In genomic region chr3:154597561-154597960, GRCm38 (mm10) we compare ENCODE assay signal across 7 mouse cellular contexts. TPM values are rescaled to one million over a fixed set of nuclear protein-coding genes. Genes with fewer than 3 reads are reported as not detected.
DNase-seq lines count a peak whose midpoint lies in the region; ATAC-seq and TF ChIP-seq lines count a peak whose summit lies in the region.

No protein-coding gene starts in this region.

- H3K9ac ChIP-seq in embryonic facial prominence, embryonic 14.5 days (ENCODE audit: low read depth, low read length) = peak overlapping the region; percentile 89
- peak overlapping the region; percentile 78 for H3K9ac ChIP-seq in kidney, embryonic 15.5 days
- H3K9ac ChIP-seq in midbrain, embryonic 15.5 days = peak overlapping the region; percentile 62

- no peak for DNase-seq in testis, postnatal 14 days (ENCODE audit: low spot score)
- DNase-seq in embryonic facial prominence, embryonic 14.5 days (ENCODE audit: low spot score) = no peak
- DNase-seq in layer of hippocampus, postnatal 25 days (ENCODE audit: extremely low spot score in 1 of 2, low spot score in 1 of 2) = no peak
- no peak for DNase-seq in lung, postnatal 4 days

- TF ChIP-seq CTCF in testis, adult 2 months (IDR thresholded peaks at IDR 0.05; ENCODE audit: control insufficient read depth, insufficient read depth, insufficient replicate concordance, low read depth, low read length) = no peak

- H3K4me1 ChIP-seq in testis, adult 2 months (ENCODE audit: control insufficient read depth, insufficient read depth, low read length) = peaks cover 7% of the 10 kb centered on the region; the same call in 1 of the 2 replicates
- H3K4me1 ChIP-seq in embryonic facial prominence, embryonic 14.5 days (ENCODE audit: control insufficient read depth, insufficient read depth, low read length) = peaks cover 7% of the 10 kb centered on the region
- H3K4me1 ChIP-seq in kidney, embryonic 15.5 days = peaks cover 11% of the 10 kb centered on the region; the same call in 1 of the 2 replicates
- peaks cover 10% of the 10 kb centered on the region for H3K4me1 ChIP-seq in midbrain, embryonic 15.5 days

- no peak for ATAC-seq in embryonic facial prominence, embryonic 14.5 days (ENCODE audit: low read depth)
- peak; percentile 43 for ATAC-seq in kidney, embryonic 15.5 days (replicated peaks; ENCODE audit: low FRiP score)
- ATAC-seq in midbrain, embryonic 15.5 days (replicated peaks) = no peak; the same call in 1 of the 2 replicates

- no peaks in the 10 kb centered on the region for H3K27me3 ChIP-seq in testis, adult 2 months (ENCODE audit: control insufficient read depth, insufficient read depth, low read length)
- H3K27me3 ChIP-seq in embryonic facial prominence, embryonic 14.5 days (replicated peaks; ENCODE audit: control insufficient read depth, insufficient read depth, low read length) = no peaks in the 10 kb centered on the region
- H3K27me3 ChIP-seq in kidney, embryonic 15.5 days = no peaks in the 10 kb centered on the region
- no peaks in the 10 kb centered on the region for H3K27me3 ChIP-seq in midbrain, embryonic 15.5 days (replicated peaks)

- H3K9me3 ChIP-seq in embryonic facial prominence, embryonic 14.5 days (ENCODE audit: control insufficient read depth, low read length) = no peaks in the 10 kb centered on the region
- no peaks in the 10 kb centered on the region for H3K9me3 ChIP-seq in kidney, embryonic 15.5 days (replicated peaks)
- no peaks in the 10 kb centered on the region for H3K9me3 ChIP-seq in midbrain, embryonic 15.5 days

- H3K27ac ChIP-seq in testis, adult 2 months (ENCODE audit: control insufficient read depth, insufficient read depth, low read depth, low read length) = peak overlapping the region; percentile 97
- H3K27ac ChIP-seq in embryonic facial prominence, embryonic 14.5 days (replicated peaks; ENCODE audit: low read depth, low read length) = peak overlapping the region; percentile 96
- peak overlapping the region; percentile 98 for H3K27ac ChIP-seq in kidney, embryonic 15.5 days
- peak overlapping the region; percentile 94 for H3K27ac ChIP-seq in midbrain, embryonic 15.5 days

- TF ChIP-seq POLR2A in testis, adult 2 months (IDR thresholded peaks at IDR 0.05; ENCODE audit: control insufficient read depth, low read depth, low read length) = no peak

- WGBS in embryonic facial prominence, embryonic 14.5 days = 31% methylated on average over 7 of the region's 7 CpGs
- WGBS in kidney, embryonic 15.5 days = 22% methylated on average over 7 of the region's 7 CpGs
- WGBS in midbrain, embryonic 15.5 days = 36% methylated on average over 7 of the region's 7 CpGs

- peak overlapping the region; percentile 100 for H3K4me3 ChIP-seq in testis, adult 2 months (ENCODE audit: control insufficient read depth, low read depth, low read length)
- peak overlapping the region; percentile 88 for H3K4me3 ChIP-seq in embryonic facial prominence, embryonic 14.5 days (ENCODE audit: low read depth, low read length)
- H3K4me3 ChIP-seq in kidney, embryonic 15.5 days (replicated peaks) = peak overlapping the region; percentile 73
- H3K4me3 ChIP-seq in midbrain, embryonic 15.5 days = peak overlapping the region; percentile 68

- no peaks in the 10 kb centered on the region for H3K36me3 ChIP-seq in testis, adult 2 months (ENCODE audit: control insufficient read depth, insufficient read depth, low read length)
- H3K36me3 ChIP-seq in embryonic facial prominence, embryonic 14.5 days (ENCODE audit: control insufficient read depth, insufficient read depth, low read length) = peaks cover 22% of the 10 kb centered on the region; the same call in 1 of the 2 replicates
- peaks cover 22% of the 10 kb centered on the region for H3K36me3 ChIP-seq in kidney, embryonic 15.5 days
- 0 out of 2 replicates have a peak, but pooled peaks cover 8% of the 10 kb centered on the region for H3K36me3 ChIP-seq in midbrain, embryonic 15.5 days (replicated peaks)

- H3K4me2 ChIP-seq in embryonic facial prominence, embryonic 14.5 days (ENCODE audit: low read depth, low read length) = peak overlapping the region; percentile 78
- H3K4me2 ChIP-seq in kidney, embryonic 15.5 days = peak overlapping the region; percentile 77
- peak overlapping the region; percentile 78 for H3K4me2 ChIP-seq in midbrain, embryonic 15.5 days

RNA-seq across cellular contexts. Expression of gene Tyw3, which starts 0.7 kb away (rescaled TPM):
- polyA plus RNA-seq in testis, adult 2 months (2012; rRNA removed) = 2.9 and 7.6 TPM in 2 replicates
- polyA plus RNA-seq in embryonic facial prominence, embryonic 14.5 days (2014; fragmentation: Nextera tagmentation; extraction: Ambion mirVana) = 13.4 and 16.0 TPM in 2 replicates
- polyA plus RNA-seq in kidney, embryonic 15.5 days (2015; fragmentation: Nextera tagmentation; extraction: Ambion mirVana) = 13.8 and 15.8 TPM in 2 replicates
- polyA plus RNA-seq in midbrain, embryonic 15.5 days (2015; fragmentation: Nextera tagmentation; extraction: Ambion mirVana) = 12.4 and 14.1 TPM in 2 replicates
- total RNA-seq in layer of hippocampus, postnatal 25 days (2021) = 10 to 100 TPM; 12.8 to 14.3 TPM

RNA-seq across cellular contexts. Expression of gene Cryz, which starts 1.1 kb away (rescaled TPM):
- polyA plus RNA-seq in testis, adult 2 months (2012; rRNA removed) = 4.0 and 4.2 TPM in 2 replicates
- 13.7 and 17.5 TPM in 2 replicates for polyA plus RNA-seq in embryonic facial prominence, embryonic 14.5 days (2014; fragmentation: Nextera tagmentation; extraction: Ambion mirVana)
- 36.2 and 39.5 TPM in 2 replicates for polyA plus RNA-seq in kidney, embryonic 15.5 days (2015; fragmentation: Nextera tagmentation; extraction: Ambion mirVana)
- polyA plus RNA-seq in midbrain, embryonic 15.5 days (2015; fragmentation: Nextera tagmentation; extraction: Ambion mirVana) = 9.2 and 10.0 TPM in 2 replicates
- 10 to 100 TPM; 16.8 to 21.7 TPM for total RNA-seq in layer of hippocampus, postnatal 25 days (2021)
